Mouse (Mus musculus) thymus, postnatal 4 days (tissue): ENCODE data around the gene Klf3.
A peak's percentile ranks its signal among the peaks of the same experiment; 100 is the strongest.

Experiments
- DNase-seq: peaks from one replicate; pipeline ENCODE4 v3.0.0; 2021

Gene Klf3

GRCm38 (mm10) chr5:64802795-64803719 lies at the start of gene Klf3:
Gene Klf3 (plus strand): TSS chr5:64803388.
- DNase-seq, result peak; percentile 87

- DNase-seq, result peak; percentile 23
These were observed 40.9 kb upstream of the Klf3 start for GRCm38 (mm10) chr5:64762295-64762694.

- no peak for DNase-seq
These were observed 38.7 kb upstream of the Klf3 start for GRCm38 (mm10) chr5:64764452-64764851.

GRCm38 (mm10) chr5:64765765-64766164 lies 37.4 kb upstream of the Klf3 start:
- DNase-seq, result no peak

GRCm38 (mm10) chr5:64766626-64767025 lies 36.6 kb upstream of the Klf3 start:
- DNase-seq, result no peak

- DNase-seq, result no peak
These were observed 31.6 kb upstream of the Klf3 start for GRCm38 (mm10) chr5:64771619-64772018.

GRCm38 (mm10) chr5:64778211-64778610 lies 25.0 kb upstream of the Klf3 start:
- DNase-seq, result no peak

GRCm38 (mm10) chr5:64779285-64779684 lies 23.9 kb upstream of the Klf3 start:
- no peak for DNase-seq

- peak; percentile 67 for DNase-seq
These were observed 22.4 kb upstream of the Klf3 start for GRCm38 (mm10) chr5:64780778-64781177.

- DNase-seq, result no peak
These were observed 15.0 kb upstream of the Klf3 start for GRCm38 (mm10) chr5:64788175-64788574.

- DNase-seq, result no peak
These were observed 5.0 kb upstream of the Klf3 start for GRCm38 (mm10) chr5:64798209-64798608.

- DNase-seq, result no peak
These were observed 1.6 kb upstream of the Klf3 start for GRCm38 (mm10) chr5:64801545-64801944.

- DNase-seq, result no peak
These were observed 1.0 kb upstream of the Klf3 start for GRCm38 (mm10) chr5:64802143-64802542.

GRCm38 (mm10) chr5:64803720-64804462 lies 703 bp downstream of the Klf3 start:
- DNase-seq, result peak; percentile 85

GRCm38 (mm10) chr5:64805131-64805872 lies 2.1 kb downstream of the Klf3 start:
- no peak for DNase-seq

- DNase-seq, result peak; percentile 74
These were observed 2.8 kb downstream of the Klf3 start for GRCm38 (mm10) chr5:64805873-64806505.

- no peak for DNase-seq
These were observed 3.4 kb downstream of the Klf3 start for GRCm38 (mm10) chr5:64806600-64806999.

GRCm38 (mm10) chr5:64807159-64807558 lies 4.0 kb downstream of the Klf3 start:
- no peak for DNase-seq

GRCm38 (mm10) chr5:64807603-64808002 lies 4.4 kb downstream of the Klf3 start:
- no peak for DNase-seq

GRCm38 (mm10) chr5:64808106-64809010 lies 5.2 kb downstream of the Klf3 start:
- DNase-seq, result peak; percentile 48

- DNase-seq, result no peak
These were observed 6.1 kb downstream of the Klf3 start for GRCm38 (mm10) chr5:64809257-64809656.

- DNase-seq, result peak; percentile 54
These were observed 6.7 kb downstream of the Klf3 start for GRCm38 (mm10) chr5:64809864-64810263.
